Mouse (Mus musculus) gastrocnemius, postnatal 4 days (tissue): ENCODE data around the gene Arid4b. TPM values are rescaled to one million over a fixed set of nuclear protein-coding genes. Genes with fewer than 3 reads are reported as not detected.

Experiments used
- total RNA-seq, 2 experiments: library from RNA; stranded (reverse); gene quantifications; 2 replicates each; pipeline ENCODE4 v1.2.3; 2021

Arid4b gene
- total RNA-seq, 2 experiments from 2014 or later, result 25.9 to 29.2 TPM

Other genes starting within 250 kb of the Arid4b start
- gene B3galnt2, start 108.8 kb upstream of the Arid4b start, total RNA-seq, result 10 to 100 TPM; 29.3 to 33.4 TPM
- 10 to 100 TPM; 29.4 to 31.1 TPM for gene Tbce, start 23.6 kb upstream of the Arid4b start, total RNA-seq
- gene Ggps1, start 256 bp downstream of the Arid4b start, total RNA-seq, result 10 to 100 TPM; 24.1 to 29.7 TPM